Mouse (Mus musculus) spleen, adult 2 months (tissue): Measurements from ENCODE around the gene Aox1. TPM values are rescaled to one million over a fixed set of nuclear protein-coding genes. Genes with fewer than 3 reads are reported as not detected.

ENCODE experiments used
- DNase-seq, 2 experiments: peaks; one replicate each; pipeline versions ENCODE4 v3.0.0 to v3.0.0-alpha.2; 2012 to 2021; ENCODE audit warnings: low spot score in 2 of 2, low read depth in 1 of 2
- H3K27ac ChIP-seq: fragments of 200-500 bp; 2 replicates; pipeline ENCODE4 v1.5.1; 2012; ENCODE audit warnings: low read length, inconsistent platforms; ENCODE audit not compliant: insufficient read depth
- H3K27me3 ChIP-seq: fragments of 200-500 bp; 2 replicates; pipeline ENCODE4 v1.6.1; 2012; ENCODE audit warnings: mild to moderate bottlenecking, moderate library complexity, low read length, inconsistent platforms; ENCODE audit not compliant: control insufficient read depth, insufficient read depth
- H3K36me3 ChIP-seq: fragments of 200-500 bp; 2 replicates; pipeline ENCODE4 v1.6.1; 2012; ENCODE audit warnings: mild to moderate bottlenecking, low read length, inconsistent platforms; ENCODE audit not compliant: control insufficient read depth, insufficient read depth
- H3K4me1 ChIP-seq: fragments of 200-500 bp; 2 replicates; pipeline ENCODE4 v1.6.1; 2011; ENCODE audit warnings: inconsistent platforms; ENCODE audit not compliant: control insufficient read depth, insufficient read depth, insufficient read length
- H3K4me3 ChIP-seq: fragments of 200-500 bp; 2 replicates; pipeline ENCODE4 v1.5.1; 2011; ENCODE audit warnings: mild to moderate bottlenecking, inconsistent platforms; ENCODE audit not compliant: insufficient read depth, insufficient read length; ENCODE audit errors: extremely low read depth
- CTCF ChIP-seq: fragments of 200-500 bp; IDR thresholded peaks from 2 replicates; pipeline ENCODE4 v1.5.1; 2011; ENCODE audit warnings: mild to moderate bottlenecking, inconsistent platforms; ENCODE audit not compliant: insufficient read depth, insufficient read length, insufficient replicate concordance; ENCODE audit errors: extremely low read depth
- POLR2A ChIP-seq: fragments of 200-500 bp; IDR thresholded peaks from 2 replicates; pipeline ENCODE4 v1.6.1; 2011; ENCODE audit warnings: low read depth, low read length, inconsistent platforms
- WGBS: fragments of 180-500 bp; shearing (Covaris S2); methylation state at CpG from one replicate; pipeline ENCODE4 v1.1.7; 2018; 5-methylcytosine and 5-hydroxymethylcytosine counted together
- polyA plus RNA-seq: library from polyadenylated mRNA; depleted of rRNA; stranded (reverse); fragments of >200 nt; gene quantifications from 2 replicates; pipeline ENCODE4 v1.2.3, GENCODE M21; 2012; rRNA removed

Aox1 gene
- polyA plus RNA-seq, 1 experiment: 0.57 TPM

- Histone ChIP-seq H3K4me1 (no peaks in the 10 kb centered on the region), H3K36me3 (no peaks in the 10 kb centered on the region), H3K27ac (no peak overlapping the region), H3K4me3 (no peak overlapping the region), H3K27me3 (no peaks in the 10 kb centered on the region)
- no peak for DNase-seq
- 72% methylated on average over 10 of the region's 10 CpGs for WGBS
- no peak for TF ChIP-seq CTCF
Observed at GRCm38 (mm10) chr1:58144384-58145069, 114.8 kb downstream of the Aox1 start.

- no peak for DNase-seq
- no peak for TF ChIP-seq CTCF
- no peak for TF ChIP-seq POLR2A
- 90% methylated on average over 10 of the region's 10 CpGs for WGBS
- Histone ChIP-seq H3K4me3 (no peak overlapping the region), H3K27me3 (no peaks in the 10 kb centered on the region), H3K4me1 (no peaks in the 10 kb centered on the region), H3K27ac (no peak overlapping the region), H3K36me3 (no peaks in the 10 kb centered on the region)
Observed at GRCm38 (mm10) chr1:58146026-58146425, 116.3 kb downstream of the Aox1 start.

GRCm38 (mm10) chr1:58147776-58148175, 118.0 kb downstream of the Aox1 start:
- H3K27me3 ChIP-seq: no peaks in the 10 kb centered on the region; the same call in 1 of the 2 replicates
- H3K36me3 ChIP-seq: no peaks in the 10 kb centered on the region
- DNase-seq: no peak
- H3K27ac ChIP-seq: no peak overlapping the region
- no peaks in the 10 kb centered on the region for H3K4me1 ChIP-seq
- no peak overlapping the region for H3K4me3 ChIP-seq
- TF ChIP-seq POLR2A: no peak
- no peak for TF ChIP-seq CTCF
- WGBS: 69% methylated on average over 6 of the region's 6 CpGs

- H3K36me3 ChIP-seq: no peaks in the 10 kb centered on the region
- WGBS: 81% methylated on average over 8 of the region's 8 CpGs
- no peak for DNase-seq
- H3K27me3 ChIP-seq: no peaks in the 10 kb centered on the region; the same call in 1 of the 2 replicates
- no peak overlapping the region for H3K4me3 ChIP-seq
- no peak overlapping the region for H3K27ac ChIP-seq
- TF ChIP-seq POLR2A (no peak), CTCF (no peak)
- no peaks in the 10 kb centered on the region for H3K4me1 ChIP-seq
Observed at GRCm38 (mm10) chr1:58152247-58152646, 122.5 kb downstream of the Aox1 start.

Other genes with a start within 250 kb of the Aox1 start
- 0.35 and 0.59 TPM in 2 replicates for gene Sgo2a, start 34.0 kb upstream of the Aox1 start, polyA plus RNA-seq
- 5.4 and 5.6 TPM in 2 replicates for gene Kctd18, start 11.0 kb upstream of the Aox1 start, polyA plus RNA-seq
- 0.12 and 0.41 TPM in 2 replicates for gene Aox3, start 83.2 kb downstream of the Aox1 start, polyA plus RNA-seq
- 0.05 TPM in 1 of 2 replicates, not detected in the other for gene Aox4, start 180.5 kb downstream of the Aox1 start, polyA plus RNA-seq
- 0.02 TPM in 1 of 2 replicates, not detected in the other for gene Aox2, start 248.4 kb downstream of the Aox1 start, polyA plus RNA-seq